Mouse (Mus musculus) layer of hippocampus, postnatal 36 days (tissue): ENCODE results near the gene Shkbp1. TPM values are rescaled to one million over a fixed set of nuclear protein-coding genes. Genes with fewer than 3 reads are reported as not detected.

Experiments
- DNase-seq, 2 experiments: peaks; one replicate each; pipeline ENCODE4 v3.0.0; 2022
- total RNA-seq, 2 experiments: library from RNA; stranded (reverse); gene quantifications; 2 replicates each; pipeline ENCODE4 v1.2.3; 2021

Gene Shkbp1
- total RNA-seq, 2 experiments from 2014 or later, result 36.2 to 37.3 TPM

DNA sequence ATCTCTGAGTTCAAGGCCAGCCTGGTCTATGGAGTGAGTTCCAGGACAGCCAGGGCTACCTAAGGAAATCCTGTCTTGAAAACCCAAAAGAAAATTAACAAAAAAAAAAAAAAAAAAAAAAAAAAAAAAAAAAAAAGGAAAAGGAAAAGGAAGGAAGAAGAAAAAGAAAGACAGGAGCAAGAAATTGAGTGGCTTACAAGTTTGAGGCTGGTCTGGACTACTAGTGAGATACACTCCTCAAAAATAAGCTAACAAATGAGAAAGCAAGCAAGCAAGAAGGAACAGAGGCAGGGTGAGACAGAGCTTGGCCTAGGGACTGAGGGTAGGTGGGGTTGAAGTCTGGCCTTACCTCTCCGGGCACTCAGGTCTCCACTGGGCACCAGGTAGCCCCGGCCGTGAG lies 46.0 kb downstream of the Shkbp1 start:
- no peak for DNase-seq

DNA sequence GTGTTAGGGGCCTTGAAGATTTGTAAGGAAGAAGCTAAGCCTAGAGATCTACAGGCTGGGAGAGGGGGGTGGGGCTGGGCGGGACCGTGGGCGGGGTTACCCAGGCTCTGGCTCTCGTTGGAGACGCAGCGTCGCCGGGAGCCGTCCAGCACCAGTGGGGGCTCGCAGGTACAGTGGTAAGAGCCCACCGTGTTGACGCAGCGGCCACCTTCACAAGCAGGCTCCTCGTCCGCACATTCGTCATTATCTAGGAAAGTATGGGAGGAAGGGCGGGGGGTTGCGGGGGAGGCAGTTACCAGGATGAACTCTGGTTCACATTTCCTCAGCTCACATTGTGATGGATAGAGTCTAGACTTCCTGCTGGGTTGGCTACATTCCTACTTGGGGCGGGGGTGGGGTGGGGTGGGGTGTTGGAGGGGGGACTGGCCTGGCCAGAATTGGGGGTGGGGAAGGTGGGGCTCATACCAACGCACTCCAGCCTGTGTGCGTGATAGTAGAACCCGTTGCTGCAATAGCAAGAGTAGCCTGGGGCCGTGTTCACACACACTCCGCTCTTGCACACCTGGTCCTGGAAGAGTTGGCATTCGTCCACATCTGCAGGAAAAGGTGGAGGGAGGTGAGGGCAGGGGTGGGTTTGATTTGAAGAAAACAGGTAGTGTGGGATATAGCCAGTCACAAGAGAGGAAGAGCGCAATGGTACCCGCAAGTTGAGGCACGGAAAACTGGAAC lies 46.8 kb downstream of the Shkbp1 start:
- no peak for DNase-seq

DNA sequence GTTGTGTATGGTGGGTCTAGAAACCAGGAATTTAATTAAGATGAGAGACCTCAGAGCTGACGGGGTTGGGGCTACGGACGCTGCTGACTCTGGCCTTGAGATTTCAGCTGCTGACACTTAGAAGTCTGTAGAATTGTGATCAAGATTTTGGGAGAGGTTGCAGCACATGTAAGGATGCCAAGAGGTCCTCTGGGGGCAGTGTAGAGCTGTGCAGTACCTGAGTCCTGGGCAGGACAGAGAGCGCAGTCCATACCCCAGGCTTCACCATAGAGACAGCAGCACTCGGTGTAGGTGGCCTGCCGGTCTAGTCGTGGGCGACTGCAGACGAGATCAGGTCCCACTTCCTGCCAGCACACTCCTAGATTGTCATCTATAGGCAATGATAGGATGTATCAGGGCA lies 48.3 kb downstream of the Shkbp1 start:
- no peak for DNase-seq

DNA sequence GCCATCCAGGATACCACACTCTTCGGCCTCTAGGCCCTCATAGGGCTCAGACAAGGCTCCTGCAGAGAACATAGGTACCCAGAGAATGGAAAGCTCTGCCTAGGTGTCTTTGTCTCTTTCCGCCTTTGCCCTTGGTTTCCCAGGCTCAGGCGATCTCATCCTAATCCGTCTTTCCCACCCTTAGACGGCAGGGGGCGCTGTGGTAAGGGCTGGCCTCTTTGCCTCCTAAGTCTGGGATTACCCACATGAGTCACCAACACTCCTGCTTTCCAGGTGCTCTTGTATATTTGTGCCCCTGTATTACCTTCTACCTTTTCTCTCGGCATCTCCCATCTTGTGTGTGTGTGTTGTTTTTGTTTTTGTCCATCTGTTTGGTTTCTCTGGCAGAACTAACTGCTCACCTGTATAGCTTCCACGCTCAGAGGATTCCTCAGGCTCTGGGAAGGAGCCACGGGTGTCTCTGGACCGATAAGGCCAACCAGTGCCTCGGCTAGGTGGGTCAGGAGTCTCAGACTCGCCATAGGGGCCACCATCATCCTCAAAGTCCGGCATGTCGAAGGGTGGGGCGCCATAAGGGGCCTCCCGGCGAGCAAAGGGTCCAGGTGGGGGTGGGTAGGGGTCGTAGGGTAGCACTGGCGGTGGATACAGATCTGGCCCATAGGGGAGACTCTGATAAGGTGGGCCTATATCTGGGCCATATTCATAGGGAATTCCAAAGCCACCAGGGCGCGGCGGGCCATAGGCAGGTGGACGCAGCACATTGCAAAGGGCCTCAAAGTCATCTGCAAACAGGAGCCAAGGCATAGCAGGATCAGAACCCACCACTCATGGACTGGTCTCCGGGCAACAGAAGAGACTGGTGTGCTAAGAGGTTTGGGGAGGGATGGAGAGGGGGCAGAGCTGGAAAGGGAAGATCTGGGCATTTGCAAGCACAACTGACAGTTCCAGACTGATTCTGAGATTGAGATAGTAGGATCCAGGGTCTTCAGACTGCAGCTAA lies 49.4 kb downstream of the Shkbp1 start:
- no peak for DNase-seq

DNA sequence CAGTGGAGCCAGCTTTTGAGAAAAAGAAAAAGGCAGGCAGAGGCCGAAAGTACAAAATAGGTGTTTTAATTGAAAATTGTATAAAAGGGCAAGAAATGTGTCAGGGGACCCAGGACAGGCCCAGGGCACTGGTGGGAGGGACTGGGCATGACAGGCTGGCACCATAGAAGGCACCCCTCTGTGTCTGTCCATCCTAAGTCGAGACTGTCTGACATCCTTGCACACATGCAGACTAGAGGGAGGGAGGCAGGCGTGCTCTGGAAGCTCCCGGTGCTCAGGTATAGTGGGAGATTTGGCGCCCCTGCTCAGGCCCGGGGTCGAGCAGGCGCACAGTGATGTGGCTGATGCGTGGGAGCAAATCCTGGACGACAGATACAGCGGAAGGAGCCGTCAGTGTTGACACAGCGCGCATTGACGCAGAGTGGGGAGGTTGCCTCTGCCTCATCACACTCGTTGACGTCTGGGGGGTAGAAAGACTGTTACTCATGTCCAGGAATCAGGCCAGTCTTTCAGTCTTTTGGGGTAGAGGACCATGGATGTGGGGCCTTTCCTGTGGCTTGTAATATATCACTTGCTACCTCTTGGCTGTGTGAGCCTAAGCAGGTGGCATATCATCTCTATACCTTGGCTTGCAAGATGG lies 50.6 kb downstream of the Shkbp1 start:
- DNase-seq, result no peak

DNA sequence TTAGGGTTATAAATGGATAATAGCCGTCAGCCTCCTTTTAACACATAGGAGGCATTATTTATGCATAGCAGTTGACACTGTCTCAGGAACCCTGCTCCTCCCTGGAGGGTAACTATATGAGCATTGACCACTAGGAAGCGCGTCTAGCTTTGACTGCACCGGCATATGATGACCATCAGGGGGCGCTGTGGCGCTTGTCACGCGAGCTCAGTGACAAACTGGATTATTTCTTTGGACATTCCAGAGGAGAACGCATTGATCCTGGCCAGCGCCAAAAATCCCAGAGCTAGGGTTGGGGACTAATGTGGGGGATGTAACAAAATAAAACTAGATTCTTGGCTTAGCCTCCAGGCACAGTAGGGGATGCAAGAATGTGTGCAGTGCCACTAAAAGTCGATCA lies 53.6 kb downstream of the Shkbp1 start:
- peak; percentile 56 to 59 for DNase-seq

DNA sequence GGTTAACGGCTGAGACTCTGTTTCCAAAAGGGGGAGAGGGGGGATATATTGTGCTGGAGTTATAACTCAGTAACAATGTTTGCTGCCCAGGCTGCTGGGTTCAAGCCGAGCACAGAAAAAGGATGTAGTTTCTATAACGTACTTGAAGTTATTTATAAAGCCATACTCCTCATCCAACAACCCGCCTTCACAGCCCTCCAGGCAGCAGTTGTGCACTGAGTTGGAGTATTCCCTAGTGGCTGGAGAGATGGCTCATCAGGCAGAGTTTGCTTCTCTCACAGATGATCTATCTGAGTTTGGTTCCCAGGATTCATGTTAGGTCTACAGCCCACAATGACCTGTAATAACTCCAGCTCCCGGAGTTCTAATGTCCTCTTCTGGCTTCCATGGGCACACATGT lies 55.0 kb downstream of the Shkbp1 start:
- DNase-seq, result no peak

DNA sequence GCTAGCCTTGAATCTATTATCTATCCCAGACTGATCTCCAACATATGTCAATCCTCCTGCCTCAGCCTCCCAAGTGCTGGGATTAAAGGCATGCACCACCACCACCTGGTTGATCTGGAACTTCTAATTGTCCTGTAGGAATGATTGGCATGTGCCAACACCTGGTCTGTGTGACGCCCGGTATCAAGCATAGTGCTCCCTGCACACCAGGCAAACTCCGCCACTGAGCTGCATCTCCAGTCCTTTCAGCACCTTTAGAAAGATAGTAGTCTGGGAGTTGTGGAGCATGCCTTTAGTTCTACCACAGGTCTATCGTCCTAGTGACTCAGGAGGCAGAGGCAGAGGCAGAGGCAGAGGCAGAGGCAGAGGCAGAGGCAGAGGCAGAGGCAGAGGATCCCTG lies 55.5 kb downstream of the Shkbp1 start:
- DNase-seq, result no peak

DNA sequence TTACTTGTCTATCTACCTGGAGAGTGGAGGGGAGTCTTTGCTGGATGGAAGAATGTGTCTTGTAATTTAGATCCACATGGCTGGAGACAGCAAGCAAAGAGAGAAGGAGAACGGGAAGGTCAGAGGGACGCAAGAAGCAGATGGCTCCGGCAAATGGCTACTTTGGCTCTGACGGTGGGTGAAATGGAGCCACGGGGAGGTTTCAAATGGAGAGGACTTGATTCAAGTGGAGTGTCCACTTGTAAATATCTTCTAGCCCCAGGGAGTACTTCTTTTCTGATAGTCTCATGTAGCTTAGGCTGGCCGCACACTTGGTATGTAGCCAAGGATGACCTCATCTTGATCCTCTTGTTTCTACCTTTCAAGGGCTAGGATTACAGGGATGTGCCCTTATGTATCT lies 57.0 kb downstream of the Shkbp1 start:
- DNase-seq, result no peak

DNA sequence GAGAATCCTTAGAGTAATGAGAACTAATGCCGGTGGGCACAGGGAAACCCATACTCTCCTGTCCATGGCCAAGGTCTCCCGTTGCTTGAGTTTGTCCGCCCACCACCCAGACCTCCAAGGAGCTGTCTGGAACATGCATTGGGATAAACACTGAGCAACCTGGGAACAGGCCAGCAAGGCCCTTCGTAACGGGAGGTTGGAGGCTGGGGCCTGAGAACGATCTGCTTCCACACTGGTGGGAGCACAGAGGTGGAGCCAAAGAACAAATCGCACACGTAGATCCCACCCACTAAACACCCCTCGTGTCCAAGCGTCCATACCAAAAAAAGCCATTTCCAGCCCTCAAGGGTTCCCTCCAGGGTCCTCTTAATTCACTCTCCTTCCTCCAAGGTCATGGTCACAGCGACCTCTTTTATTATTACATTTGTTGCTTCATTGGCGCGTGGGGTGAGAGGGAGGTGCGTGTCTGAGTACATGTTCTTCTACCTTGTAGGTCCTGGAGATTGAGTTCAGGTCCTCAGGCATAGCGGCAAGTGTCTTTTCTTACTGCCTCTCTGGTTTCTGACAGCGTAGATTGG lies 57.7 kb downstream of the Shkbp1 start:
- DNase-seq, result no peak

DNA sequence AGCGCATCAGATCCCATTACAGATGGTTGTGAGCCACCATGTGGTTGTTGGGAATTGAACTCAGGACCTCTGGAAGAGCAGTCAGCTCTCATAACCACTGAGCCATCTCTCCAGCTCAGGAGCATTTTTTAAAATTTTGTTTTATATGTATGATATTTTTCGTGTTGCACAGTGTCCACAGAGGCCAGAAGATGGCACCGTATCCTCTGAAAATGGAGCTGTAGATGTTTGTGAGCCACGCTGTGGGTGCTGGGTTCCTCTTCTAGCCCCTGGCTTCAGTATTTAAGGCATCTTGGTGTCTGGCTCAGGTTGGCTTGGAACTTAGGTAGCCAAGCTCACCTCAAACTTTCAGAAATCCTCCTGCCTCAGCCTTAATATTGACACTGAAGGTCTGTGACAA lies 59.3 kb downstream of the Shkbp1 start:
- DNase-seq, result no peak

DNA sequence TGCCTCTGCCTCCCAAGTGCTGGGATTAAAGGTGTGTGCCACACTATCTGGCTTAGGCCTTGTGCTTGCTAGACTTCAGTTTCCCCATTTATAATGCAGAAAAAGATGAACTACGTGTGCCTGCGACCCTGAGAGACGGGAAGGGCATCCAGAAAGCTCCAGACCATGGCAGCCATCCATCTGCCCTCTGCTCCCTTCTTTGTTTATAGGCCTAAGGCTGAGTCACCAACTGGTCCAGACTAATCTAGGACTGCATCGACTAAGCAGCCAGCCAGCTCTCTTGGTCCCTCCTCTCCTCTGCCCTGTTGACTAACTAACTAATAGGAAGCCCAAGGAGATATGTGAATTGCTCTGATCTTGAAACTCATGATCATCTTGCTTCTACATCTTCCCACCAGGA lies 59.9 kb downstream of the Shkbp1 start:
- no peak for DNase-seq

Other genes starting within 250 kb of the Shkbp1 start
- gene Cyp2f2, start 236.1 kb downstream of the Shkbp1 start, total RNA-seq, result under 1 TPM in 1 of 2 experiments, not detected in 1; 0.17 TPM
- not detected for gene Cyp2t4, start 202.3 kb downstream of the Shkbp1 start, total RNA-seq
- gene Egln2, start 189.2 kb downstream of the Shkbp1 start, total RNA-seq, result 100 to 1,000 TPM; 102 to 108 TPM
- 10 to 100 TPM; 93.5 to 98.7 TPM for gene Rab4b, start 177.1 kb downstream of the Shkbp1 start, total RNA-seq
- gene Gm21983, start 174.9 kb downstream of the Shkbp1 start, total RNA-seq, result not detected
- 1 to 10 TPM; 1.8 to 2.0 TPM for gene Mia, start 174.9 kb downstream of the Shkbp1 start, total RNA-seq
- gene BC024978, start 160.2 kb downstream of the Shkbp1 start, total RNA-seq, result 10 to 100 TPM; 20.4 to 25.4 TPM
- 10 to 100 TPM; 84.2 to 96.0 TPM for gene Snrpa, start 159.7 kb downstream of the Shkbp1 start, total RNA-seq
- 10 to 100 TPM in 1 of 2 experiments, 1 to 10 TPM in 1; 9.3 to 10.1 TPM for gene Itpkc, start 127.4 kb downstream of the Shkbp1 start, total RNA-seq
- 10 to 100 TPM; 33.9 to 36.2 TPM for gene Coq8b, start 123.0 kb downstream of the Shkbp1 start, total RNA-seq
- 100 to 1,000 TPM; 137 to 144 TPM for gene Numbl, start 97.6 kb downstream of the Shkbp1 start, total RNA-seq
- gene Ltbp4, start 18.3 kb downstream of the Shkbp1 start, total RNA-seq, result 10 to 100 TPM; 52.8 to 59.6 TPM
- gene Gm20479, start 1.4 kb upstream of the Shkbp1 start, total RNA-seq, result not detected
- gene Sptbn4, start 91.7 kb upstream of the Shkbp1 start, total RNA-seq, result 100 to 1,000 TPM; 132 to 146 TPM
- gene Blvrb, start 92.0 kb upstream of the Shkbp1 start, total RNA-seq, result 10 to 100 TPM; 16.0 to 20.0 TPM
- gene Sertad3, start 117.7 kb upstream of the Shkbp1 start, total RNA-seq, result 1 to 10 TPM; 2.7 to 4.0 TPM
- gene Sertad1, start 130.9 kb upstream of the Shkbp1 start, total RNA-seq, result 1 to 10 TPM; 6.4 to 7.0 TPM
- gene Prx, start 143.3 kb upstream of the Shkbp1 start, total RNA-seq, result under 1 TPM; 0.15 to 0.40 TPM
- not detected for gene Hipk4, start 167.2 kb upstream of the Shkbp1 start, total RNA-seq
- gene Pld3, start 197.2 kb upstream of the Shkbp1 start, total RNA-seq, result 100 to 1,000 TPM; 557 to 578 TPM
- gene 2310022A10Rik, start 197.2 kb upstream of the Shkbp1 start, total RNA-seq, result 10 to 100 TPM; 27.2 to 28.8 TPM
- gene Akt2, start 235.5 kb upstream of the Shkbp1 start, total RNA-seq, result 100 to 1,000 TPM in 1 of 2 experiments, 10 to 100 TPM in 1; 97.7 to 102 TPM